Mouse (Mus musculus): ENCODE measurements around the gene Csnk2b.
"Not testable (repeated sequence)": the region's sequence is repeated elsewhere in the genome, so short reads cannot be mapped to it uniquely, and the experiment has no call there.

The Csnk2b gene

GRCm38 (mm10) chr17:35152121-35152520 lies 30.3 kb upstream of the Csnk2b start:
- peak; percentile 62 for DNase-seq

GRCm38 (mm10) chr17:35147922-35148639 lies 26.2 kb upstream of the Csnk2b start:
- DNase-seq, result no peak

- no peak for DNase-seq
Observed at GRCm38 (mm10) chr17:35147348-35147747, 25.5 kb upstream of the Csnk2b start.

GRCm38 (mm10) chr17:35146139-35146538 lies 24.3 kb upstream of the Csnk2b start:
- DNase-seq, result no peak

- no peak for DNase-seq
Observed at GRCm38 (mm10) chr17:35141971-35142370, 20.1 kb upstream of the Csnk2b start.

- no peak for DNase-seq
Observed at GRCm38 (mm10) chr17:35140490-35140996, 18.7 kb upstream of the Csnk2b start.

- DNase-seq, result no peak
Observed at GRCm38 (mm10) chr17:35139269-35139668, 17.4 kb upstream of the Csnk2b start.

- DNase-seq, result no peak
Observed at GRCm38 (mm10) chr17:35135591-35136320, 13.9 kb upstream of the Csnk2b start.

- peak; percentile 96 for DNase-seq
Observed at GRCm38 (mm10) chr17:35134801-35135590, 13.1 kb upstream of the Csnk2b start, which contains the start of gene Bag6. TSS of gene Bag6 (plus strand) at chr17:35135178.

- DNase-seq, result no peak
Observed at GRCm38 (mm10) chr17:35133517-35133916, 11.7 kb upstream of the Csnk2b start.

GRCm38 (mm10) chr17:35132174-35132560 lies 10.3 kb upstream of the Csnk2b start:
- DNase-seq, result no peak

- peak; percentile 70 for DNase-seq
Observed at GRCm38 (mm10) chr17:35131500-35132173, 9.8 kb upstream of the Csnk2b start, which contains the start of gene Apom. TSS of gene Apom (minus strand) at chr17:35132050.

- no peak for DNase-seq
Observed at GRCm38 (mm10) chr17:35131038-35131437, 9.2 kb upstream of the Csnk2b start.

- DNase-seq, result no peak
Observed at GRCm38 (mm10) chr17:35128996-35129395, 7.1 kb upstream of the Csnk2b start.

GRCm38 (mm10) chr17:35127017-35127416 lies 5.2 kb upstream of the Csnk2b start:
- DNase-seq, result no peak

GRCm38 (mm10) chr17:35126206-35126611 lies 4.4 kb upstream of the Csnk2b start, which contains the start of gene D17H6S53E:
TSS of gene D17H6S53E (plus strand) at chr17:35126373.
- DNase-seq, result peak; percentile 74

- DNase-seq, result no peak
Observed at GRCm38 (mm10) chr17:35125578-35125977, 3.7 kb upstream of the Csnk2b start.

GRCm38 (mm10) chr17:35125081-35125480 lies 3.2 kb upstream of the Csnk2b start:
- no peak for DNase-seq

- peak; percentile 55 for DNase-seq
Observed at GRCm38 (mm10) chr17:35124261-35124896, 2.5 kb upstream of the Csnk2b start.

GRCm38 (mm10) chr17:35123287-35123686 lies 1.4 kb upstream of the Csnk2b start:
- not testable (repeated sequence) for DNase-seq

- DNase-seq, result peak; percentile 99
Observed at GRCm38 (mm10) chr17:35121143-35121799, 582 bp downstream of the Csnk2b start, which contains the start of gene Gpank1. TSS of gene Gpank1 (plus strand) at chr17:35121455.
